Mouse (Mus musculus): ENCODE measurements around the gene Rusc1. TPM values are rescaled to one million over a fixed set of nuclear protein-coding genes. Genes with fewer than 3 reads are reported as not detected.
A peak's percentile ranks its signal among the peaks of the same experiment; 100 is the strongest.

Gene Rusc1
- polyA plus RNA-seq (2015; fragmentation: Nextera tagmentation; extraction: Ambion mirVana), result 101 and 103 TPM in 2 replicates

- Histone ChIP-seq H3K4me2 (ENCODE audit: low read length) (peak within 1 kb of the TSS; percentile 97), H3K27me3 (ENCODE audit: control insufficient read depth, insufficient read depth, low read depth, low read length) (no peaks in the 10 kb centered on the region), H3K4me1 (ENCODE audit: control insufficient read depth, insufficient read depth, low read length) (peaks cover 19% of the 10 kb centered on the region), H3K4me3 (ENCODE audit: low read depth, low read length) (peak within 1 kb of the TSS; percentile 82), H3K9ac (ENCODE audit: low read depth, low read length) (peak within 1 kb of the TSS; percentile 86), H3K36me3 (ENCODE audit: control insufficient read depth, insufficient read depth, low read length) (peaks cover 34% of the 10 kb centered on the region), H3K27ac (ENCODE audit: low read length) (peak within 1 kb of the TSS; percentile 74), H3K9me3 (replicated peaks; ENCODE audit: control insufficient read depth, low read length, poor library complexity, severe bottlenecking) (no peaks in the 10 kb centered on the region)
- peak; percentile 84 for ATAC-seq
- WGBS, result under 1% methylated on average over 18 of the region's 18 CpGs
Measured at GRCm38 (mm10) chr3:89093175-89093574, at the start of gene Rusc1. TSS of gene Rusc1 (minus strand) at chr3:89093311.

DNA sequence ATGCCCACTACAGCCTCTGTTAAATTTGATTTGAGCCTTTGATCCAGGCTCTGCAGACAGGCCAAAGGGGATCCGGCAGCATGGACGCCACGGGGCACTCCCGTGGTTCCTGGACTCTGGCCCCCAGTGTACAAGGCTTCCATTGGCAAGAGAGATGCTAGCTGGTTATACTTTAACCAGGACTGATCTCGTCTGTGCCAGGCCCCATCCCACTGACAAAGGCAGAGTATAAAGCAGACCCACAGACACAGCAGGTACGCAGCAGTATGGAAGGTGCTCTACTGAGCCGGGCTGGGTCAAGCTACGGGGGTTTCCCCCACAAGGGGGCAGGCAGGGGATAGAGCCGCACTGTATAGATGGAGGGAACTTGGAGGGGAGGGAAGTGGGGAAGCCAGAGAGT, 43.3 kb upstream of the Rusc1 start:
- ATAC-seq, result no peak
- no peak overlapping the region for H3K4me3 ChIP-seq (ENCODE audit: low read depth, low read length)
- WGBS, result 47% methylated on average over 9 of the region's 9 CpGs
- no peaks in the 10 kb centered on the region for H3K9me3 ChIP-seq (replicated peaks; ENCODE audit: control insufficient read depth, low read length, poor library complexity, severe bottlenecking)
- H3K36me3 ChIP-seq (ENCODE audit: control insufficient read depth, insufficient read depth, low read length), result no peaks in the 10 kb centered on the region
- no peak overlapping the region for H3K9ac ChIP-seq (ENCODE audit: low read depth, low read length)
- H3K27me3 ChIP-seq (ENCODE audit: control insufficient read depth, insufficient read depth, low read depth, low read length), result no peaks in the 10 kb centered on the region
- no peak overlapping the region for H3K27ac ChIP-seq (ENCODE audit: low read length)
- H3K4me1 ChIP-seq (ENCODE audit: control insufficient read depth, insufficient read depth, low read length), result peaks cover 5% of the 10 kb centered on the region
- no peak overlapping the region for H3K4me2 ChIP-seq (ENCODE audit: low read length)

- no peak for ATAC-seq
- no peak within 1 kb of the TSS for H3K4me3 ChIP-seq (ENCODE audit: low read depth, low read length)
- no peaks in the 10 kb centered on the region for H3K9me3 ChIP-seq (replicated peaks; ENCODE audit: control insufficient read depth, low read length, poor library complexity, severe bottlenecking)
- 57% methylated on average over 3 of the region's 3 CpGs for WGBS
- H3K4me2 ChIP-seq (ENCODE audit: low read length), result no peak within 1 kb of the TSS
- no peaks in the 10 kb centered on the region for H3K27me3 ChIP-seq (ENCODE audit: control insufficient read depth, insufficient read depth, low read depth, low read length)
- H3K4me1 ChIP-seq (ENCODE audit: control insufficient read depth, insufficient read depth, low read length), result peaks cover 5% of the 10 kb centered on the region
- H3K9ac ChIP-seq (ENCODE audit: low read depth, low read length), result no peak within 1 kb of the TSS
- H3K27ac ChIP-seq (ENCODE audit: low read length), result no peak within 1 kb of the TSS
- no peaks in the 10 kb centered on the region for H3K36me3 ChIP-seq (ENCODE audit: control insufficient read depth, insufficient read depth, low read length)
Measured at GRCm38 (mm10) chr3:89135958-89136357, 42.8 kb upstream of the Rusc1 start, which contains the start of gene Pklr. TSS of gene Pklr (plus strand) at chr3:89136142.

- H3K4me3 ChIP-seq (ENCODE audit: low read depth, low read length), result no peak overlapping the region
- no peaks in the 10 kb centered on the region for H3K36me3 ChIP-seq (ENCODE audit: control insufficient read depth, insufficient read depth, low read length)
- H3K4me2 ChIP-seq (ENCODE audit: low read length), result no peak overlapping the region
- 94% methylated on average over 1 of the region's 1 CpGs for WGBS
- H3K9me3 ChIP-seq (replicated peaks; ENCODE audit: control insufficient read depth, low read length, poor library complexity, severe bottlenecking), result no peaks in the 10 kb centered on the region
- no peaks in the 10 kb centered on the region for H3K27me3 ChIP-seq (ENCODE audit: control insufficient read depth, insufficient read depth, low read depth, low read length)
- no peak overlapping the region for H3K27ac ChIP-seq (ENCODE audit: low read length)
- ATAC-seq, result no peak
- H3K4me1 ChIP-seq (ENCODE audit: control insufficient read depth, insufficient read depth, low read length), result peaks cover 5% of the 10 kb centered on the region
- H3K9ac ChIP-seq (ENCODE audit: low read depth, low read length), result no peak overlapping the region
Measured at GRCm38 (mm10) chr3:89133752-89134151, 40.6 kb upstream of the Rusc1 start.

GRCm38 (mm10) chr3:89133063-89133450, 39.9 kb upstream of the Rusc1 start:
- no peak overlapping the region for H3K4me3 ChIP-seq (ENCODE audit: low read depth, low read length)
- no peaks in the 10 kb centered on the region for H3K27me3 ChIP-seq (ENCODE audit: control insufficient read depth, insufficient read depth, low read depth, low read length)
- no peaks in the 10 kb centered on the region for H3K9me3 ChIP-seq (replicated peaks; ENCODE audit: control insufficient read depth, low read length, poor library complexity, severe bottlenecking)
- peaks cover 5% of the 10 kb centered on the region for H3K4me1 ChIP-seq (ENCODE audit: control insufficient read depth, insufficient read depth, low read length)
- WGBS, result 89% methylated on average over 7 of the region's 7 CpGs
- H3K27ac ChIP-seq (ENCODE audit: low read length), result no peak overlapping the region
- H3K4me2 ChIP-seq (ENCODE audit: low read length), result no peak overlapping the region
- H3K9ac ChIP-seq (ENCODE audit: low read depth, low read length), result no peak overlapping the region
- no peaks in the 10 kb centered on the region for H3K36me3 ChIP-seq (ENCODE audit: control insufficient read depth, insufficient read depth, low read length)
- no peak for ATAC-seq

- H3K27ac ChIP-seq (ENCODE audit: low read length), result no peak overlapping the region
- 16% methylated on average over 30 of the region's 30 CpGs for WGBS
- H3K4me3 ChIP-seq (ENCODE audit: low read depth, low read length), result peak overlapping the region; percentile 34
- H3K27me3 ChIP-seq (ENCODE audit: control insufficient read depth, insufficient read depth, low read depth, low read length), result no peaks in the 10 kb centered on the region
- H3K9me3 ChIP-seq (replicated peaks; ENCODE audit: control insufficient read depth, low read length, poor library complexity, severe bottlenecking), result no peaks in the 10 kb centered on the region
- H3K4me1 ChIP-seq (ENCODE audit: control insufficient read depth, insufficient read depth, low read length), result peaks cover 5% of the 10 kb centered on the region
- no peak for ATAC-seq
- peak overlapping the region; percentile 68 for H3K4me2 ChIP-seq (ENCODE audit: low read length)
- H3K9ac ChIP-seq (ENCODE audit: low read depth, low read length), result peak overlapping the region; percentile 64
- H3K36me3 ChIP-seq (ENCODE audit: control insufficient read depth, insufficient read depth, low read length), result no peaks in the 10 kb centered on the region
Measured at GRCm38 (mm10) chr3:89132285-89133062, 39.4 kb upstream of the Rusc1 start.

DNA sequence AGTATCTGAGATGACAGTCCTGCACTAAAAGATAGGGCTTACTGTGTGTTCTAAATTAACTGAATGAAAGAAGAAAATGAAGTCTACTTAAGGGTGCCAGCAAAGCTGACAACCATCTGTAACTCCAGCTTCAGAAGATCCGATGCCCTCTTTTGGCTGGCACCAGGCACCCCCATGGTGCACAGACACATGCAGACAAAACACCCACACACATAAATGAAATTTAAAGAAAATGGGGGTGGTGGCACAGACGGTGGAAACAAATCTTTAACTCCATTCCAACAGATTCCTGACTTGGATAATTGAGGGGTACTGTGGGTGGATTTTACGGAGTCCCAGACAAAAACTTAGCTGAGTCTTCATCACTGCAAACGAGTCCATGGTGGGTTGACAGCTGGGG, 38.7 kb upstream of the Rusc1 start:
- peak overlapping the region; percentile 34; the same call in 1 of the 2 replicates for H3K4me3 ChIP-seq (ENCODE audit: low read depth, low read length)
- ATAC-seq, result no peak

GRCm38 (mm10) chr3:89129908-89130307, 36.8 kb upstream of the Rusc1 start:
- Histone ChIP-seq H3K27me3 (ENCODE audit: control insufficient read depth, insufficient read depth, low read depth, low read length) (no peaks in the 10 kb centered on the region), H3K4me1 (ENCODE audit: control insufficient read depth, insufficient read depth, low read length) (peaks cover 5% of the 10 kb centered on the region), H3K36me3 (ENCODE audit: control insufficient read depth, insufficient read depth, low read length) (no peaks in the 10 kb centered on the region), H3K9me3 (replicated peaks; ENCODE audit: control insufficient read depth, low read length, poor library complexity, severe bottlenecking) (no peaks in the 10 kb centered on the region), H3K4me2 (ENCODE audit: low read length) (no peak overlapping the region), H3K9ac (ENCODE audit: low read depth, low read length) (no peak overlapping the region), H3K27ac (ENCODE audit: low read length) (no peak overlapping the region), H3K4me3 (ENCODE audit: low read depth, low read length) (no peak overlapping the region)
- WGBS, result 93% methylated on average over 3 of the region's 3 CpGs
- no peak for ATAC-seq

More for the DNA sequence above, 38.7 kb upstream of the Rusc1 start:
- Histone ChIP-seq H3K27me3 (ENCODE audit: control insufficient read depth, insufficient read depth, low read depth, low read length) (no peaks in the 10 kb centered on the region), H3K9ac (ENCODE audit: low read depth, low read length) (peak overlapping the region; percentile 64; the same call in 1 of the 2 replicates), H3K4me2 (ENCODE audit: low read length) (peak overlapping the region; percentile 68), H3K4me1 (ENCODE audit: control insufficient read depth, insufficient read depth, low read length) (peaks cover 5% of the 10 kb centered on the region), H3K9me3 (replicated peaks; ENCODE audit: control insufficient read depth, low read length, poor library complexity, severe bottlenecking) (no peaks in the 10 kb centered on the region), H3K27ac (ENCODE audit: low read length) (no peak overlapping the region), H3K36me3 (ENCODE audit: control insufficient read depth, insufficient read depth, low read length) (no peaks in the 10 kb centered on the region)
- WGBS, result 37% methylated on average over 4 of the region's 4 CpGs

DNA sequence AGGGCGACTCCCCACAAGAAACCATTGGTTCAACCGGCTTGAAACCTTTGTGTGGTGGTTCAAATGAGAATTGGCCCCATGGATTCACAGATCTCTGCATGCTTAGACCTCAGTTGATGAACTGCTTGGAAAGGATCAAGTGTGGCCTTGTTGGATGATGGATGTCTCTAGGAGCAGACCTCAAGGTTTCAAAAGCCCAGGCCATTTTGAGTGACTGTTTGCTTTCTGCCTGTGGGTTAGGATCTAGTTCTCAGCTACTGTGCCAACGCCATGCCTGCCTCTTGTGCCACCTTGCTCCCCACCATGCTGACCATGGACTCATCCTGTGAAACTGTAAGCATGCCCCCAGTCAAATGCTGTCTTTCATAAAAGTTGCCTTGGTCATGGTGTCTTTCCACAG, 32.9 kb upstream of the Rusc1 start:
- H3K9ac ChIP-seq (ENCODE audit: low read depth, low read length), result no peak overlapping the region
- H3K4me1 ChIP-seq (ENCODE audit: control insufficient read depth, insufficient read depth, low read length), result no peaks in the 10 kb centered on the region
- no peaks in the 10 kb centered on the region for H3K27me3 ChIP-seq (ENCODE audit: control insufficient read depth, insufficient read depth, low read depth, low read length)
- no peaks in the 10 kb centered on the region for H3K36me3 ChIP-seq (ENCODE audit: control insufficient read depth, insufficient read depth, low read length)
- no peaks in the 10 kb centered on the region for H3K9me3 ChIP-seq (replicated peaks; ENCODE audit: control insufficient read depth, low read length, poor library complexity, severe bottlenecking)
- 91% methylated on average over 3 of the region's 3 CpGs for WGBS
- H3K4me2 ChIP-seq (ENCODE audit: low read length), result no peak overlapping the region
- H3K27ac ChIP-seq (ENCODE audit: low read length), result no peak overlapping the region
- no peak for ATAC-seq
- no peak overlapping the region for H3K4me3 ChIP-seq (ENCODE audit: low read depth, low read length)
